Mouse (Mus musculus): ENCODE data around the gene Col25a1.
A peak's percentile ranks its signal among the peaks of the same experiment; 100 is the strongest.

Col25a1 gene

DNA sequence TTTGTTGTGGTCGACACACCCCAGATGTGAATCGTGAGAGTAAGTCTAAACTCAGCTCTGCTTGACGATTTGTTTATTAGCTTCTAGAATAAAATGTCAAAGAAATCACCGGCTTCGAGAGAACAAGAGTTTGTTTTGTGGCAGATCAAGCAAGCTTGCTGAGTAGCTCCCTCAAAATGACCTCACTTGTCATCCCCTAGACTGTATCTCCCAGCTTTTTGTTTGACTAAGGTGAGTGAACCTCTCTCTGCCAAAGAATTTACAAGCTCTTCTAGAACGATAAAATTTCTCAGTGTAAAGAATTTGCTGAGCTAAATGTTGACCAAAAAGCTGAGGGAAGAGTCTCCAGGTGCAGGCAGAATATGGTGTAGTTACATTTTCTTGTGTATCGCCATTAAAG, 125.3 kb downstream of the Col25a1 start:
- no peak for DNase-seq

DNA sequence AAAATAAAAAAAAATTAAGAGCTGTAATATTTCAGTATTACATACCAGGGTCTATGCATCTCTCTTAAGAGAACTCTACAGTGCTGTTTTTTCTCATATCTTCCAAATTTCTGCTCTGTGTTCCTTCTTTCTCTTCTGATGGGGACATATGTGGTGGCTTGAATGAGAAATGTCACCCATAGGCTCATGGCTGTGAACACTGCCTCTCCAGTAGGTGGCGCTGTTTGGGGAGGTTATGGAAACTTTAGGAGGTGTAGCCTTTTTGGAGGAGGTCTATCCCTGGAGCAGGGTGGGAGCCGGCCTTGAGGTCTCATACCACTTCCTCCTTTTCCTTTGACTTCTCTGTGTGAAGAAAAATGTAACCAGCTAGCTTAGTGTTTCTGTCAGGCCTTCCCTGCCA, 128.4 kb downstream of the Col25a1 start:
- DNase-seq, result no peak

DNA sequence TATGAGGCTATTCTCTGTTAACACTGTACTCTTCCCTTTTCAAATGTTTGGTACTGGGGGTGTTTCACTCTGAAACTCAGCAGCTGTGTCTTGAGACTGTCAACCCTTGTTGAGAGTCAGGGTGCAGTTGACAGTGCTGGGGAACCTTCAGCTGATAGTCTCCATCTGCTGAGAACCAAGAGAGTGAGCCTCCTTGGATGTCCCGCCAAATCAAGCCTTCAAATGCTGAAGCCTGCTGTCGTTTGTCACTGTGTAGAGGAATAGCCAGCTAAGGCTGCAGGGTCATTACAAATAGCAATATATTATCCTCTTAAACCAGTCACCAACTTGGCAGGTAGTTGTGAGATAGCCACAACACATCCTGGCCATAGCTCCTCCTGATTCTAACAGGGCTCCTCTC, 129.0 kb downstream of the Col25a1 start:
- no peak for DNase-seq

DNA sequence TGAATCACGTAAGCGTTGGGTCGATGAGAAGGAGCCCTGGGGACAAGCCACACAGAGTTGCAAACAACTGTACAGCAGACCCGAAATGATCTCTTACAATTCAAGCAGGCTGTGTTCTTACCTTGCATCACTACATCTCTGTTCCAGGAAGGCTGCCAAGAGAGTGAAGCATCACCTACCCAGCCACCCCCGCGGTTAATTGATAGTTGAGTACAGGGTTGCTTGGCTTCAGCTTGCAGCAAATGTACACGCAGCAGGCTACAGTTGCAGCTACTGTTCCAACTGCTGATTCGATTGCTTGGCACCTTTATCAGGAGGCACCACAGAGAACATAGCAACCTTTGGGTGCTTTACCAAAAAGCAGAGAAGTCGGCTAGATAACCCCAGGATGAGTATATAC, 133.8 kb downstream of the Col25a1 start:
- no peak for DNase-seq

DNA sequence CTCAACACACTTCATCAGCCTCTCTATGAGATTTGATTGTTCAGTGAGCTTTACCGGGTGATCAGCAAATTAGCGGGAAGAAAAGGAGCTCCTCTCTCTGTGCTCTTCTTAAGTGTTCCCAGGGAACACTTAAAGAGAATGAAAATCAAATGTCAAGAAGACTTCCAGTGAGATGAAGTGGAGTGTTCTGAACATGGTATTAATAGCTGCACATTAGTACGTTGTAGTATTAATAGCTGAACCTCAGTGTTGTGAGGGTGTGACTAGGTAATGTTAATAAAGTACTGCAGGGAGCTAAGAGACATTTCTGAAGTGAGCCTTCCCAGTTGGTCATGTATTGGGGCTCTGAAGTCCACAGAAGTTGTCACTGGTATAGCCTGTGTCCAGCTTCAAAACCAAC, 139.2 kb downstream of the Col25a1 start:
- DNase-seq, result no peak

DNA sequence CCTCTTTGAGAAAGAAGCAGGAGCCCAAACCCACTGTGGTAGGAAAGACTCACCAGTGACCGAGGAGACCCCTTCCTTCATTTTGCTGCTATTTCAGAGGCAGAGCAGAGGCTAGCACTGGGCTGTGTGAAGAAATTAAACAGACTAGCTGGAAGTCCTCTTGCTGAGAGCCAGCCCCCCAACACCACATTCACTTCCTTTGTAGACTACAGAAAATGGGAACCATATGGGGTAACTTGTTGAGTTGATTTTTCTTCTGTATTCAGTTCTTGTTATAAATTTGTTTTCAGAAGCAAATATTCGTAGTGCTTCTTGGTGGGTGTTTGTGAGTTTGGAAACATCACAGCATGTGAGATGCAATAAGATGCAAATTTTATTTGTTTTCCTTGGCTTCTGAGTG, 142.6 kb downstream of the Col25a1 start:
- DNase-seq, result peak; percentile 37

DNA sequence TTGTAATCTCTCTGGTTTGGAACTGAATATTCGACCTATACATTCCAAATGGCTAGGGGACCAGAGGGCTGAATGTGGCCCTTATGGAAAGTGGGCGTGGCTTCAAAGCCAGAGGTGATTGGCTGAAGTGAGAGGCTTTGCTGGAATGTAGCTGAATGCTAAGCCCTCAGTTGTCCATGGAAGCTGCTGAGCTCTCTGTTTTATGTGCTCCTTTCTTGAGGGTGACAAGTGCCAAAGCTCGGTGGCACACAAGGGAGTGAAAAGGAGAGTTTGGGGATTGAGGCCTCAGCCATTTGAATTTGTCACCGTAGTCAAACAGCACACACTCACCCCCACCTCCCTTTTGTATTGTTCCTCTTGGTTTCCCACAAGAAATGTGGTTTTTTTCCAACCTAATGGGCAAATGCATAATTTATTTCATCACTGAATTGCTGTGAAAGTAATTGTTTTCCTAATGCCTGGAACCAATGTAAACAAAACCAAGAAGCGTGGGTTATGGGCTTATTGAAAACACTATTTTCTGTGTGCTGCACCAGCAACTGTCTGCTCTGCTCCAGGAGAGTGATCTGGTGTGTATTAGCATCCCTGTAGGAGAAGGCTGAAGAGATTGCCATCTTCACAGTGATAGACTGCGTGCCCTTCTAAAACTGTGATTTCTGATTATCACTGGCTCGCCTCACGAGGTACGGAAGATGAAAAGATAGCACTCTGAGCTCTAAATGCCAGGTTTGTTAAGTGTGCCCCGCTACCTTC, 147.2 kb downstream of the Col25a1 start:
- DNase-seq, result no peak

DNA sequence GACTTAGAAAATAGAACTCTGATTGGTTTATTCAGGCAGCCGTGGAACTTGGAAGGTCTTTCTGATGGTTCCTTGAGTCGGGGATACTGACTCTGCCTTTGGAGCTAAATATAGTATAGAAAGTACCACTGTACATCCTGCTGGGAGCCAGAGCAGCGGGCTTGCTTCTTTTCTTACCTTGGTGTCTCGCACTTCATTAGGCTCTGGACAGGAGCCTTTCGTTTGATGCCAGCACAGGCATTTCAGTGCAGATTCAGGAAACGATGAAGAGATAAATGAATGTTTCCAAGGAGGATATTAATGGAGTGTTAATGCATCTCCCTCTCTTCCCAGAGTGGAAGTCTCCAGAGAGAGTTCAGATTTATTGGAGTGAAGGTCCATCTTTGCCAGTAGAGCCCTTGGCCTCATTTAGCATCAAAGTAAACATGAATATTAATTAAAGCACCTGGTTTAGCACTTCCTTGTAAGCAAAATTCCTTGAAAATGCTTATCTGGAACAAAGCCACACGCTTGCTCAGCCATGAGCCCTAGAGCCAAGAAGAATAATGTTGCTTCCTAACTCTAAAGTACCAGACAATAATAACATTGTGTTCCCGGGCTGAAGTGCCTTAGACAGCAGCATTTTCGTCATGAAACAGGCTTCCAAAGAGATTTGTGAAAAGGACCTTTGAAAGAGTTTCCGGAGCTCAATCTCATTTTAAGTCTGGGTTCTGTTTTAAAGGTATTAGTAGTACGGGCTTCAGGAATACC, 151.9 kb downstream of the Col25a1 start:
- DNase-seq, result no peak

DNA sequence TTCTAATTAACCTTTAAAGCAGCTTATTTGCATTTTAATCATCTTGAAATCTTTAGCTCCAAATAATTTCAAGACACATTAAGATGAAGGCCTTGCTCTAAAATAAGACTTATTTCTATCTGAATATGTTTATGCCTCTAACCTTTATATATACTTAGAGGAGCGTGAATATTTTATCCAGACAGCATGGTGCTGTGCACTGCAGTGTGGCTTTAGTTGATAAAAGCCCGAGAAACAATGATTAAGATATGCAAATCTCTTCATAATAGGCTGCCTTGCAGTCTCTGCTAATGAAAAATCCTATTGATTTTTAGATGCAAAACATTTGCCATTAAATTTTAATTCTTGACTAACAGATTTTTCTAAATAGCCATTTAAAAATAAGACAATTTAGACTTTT, 156.8 kb downstream of the Col25a1 start:
- no peak for DNase-seq

DNA sequence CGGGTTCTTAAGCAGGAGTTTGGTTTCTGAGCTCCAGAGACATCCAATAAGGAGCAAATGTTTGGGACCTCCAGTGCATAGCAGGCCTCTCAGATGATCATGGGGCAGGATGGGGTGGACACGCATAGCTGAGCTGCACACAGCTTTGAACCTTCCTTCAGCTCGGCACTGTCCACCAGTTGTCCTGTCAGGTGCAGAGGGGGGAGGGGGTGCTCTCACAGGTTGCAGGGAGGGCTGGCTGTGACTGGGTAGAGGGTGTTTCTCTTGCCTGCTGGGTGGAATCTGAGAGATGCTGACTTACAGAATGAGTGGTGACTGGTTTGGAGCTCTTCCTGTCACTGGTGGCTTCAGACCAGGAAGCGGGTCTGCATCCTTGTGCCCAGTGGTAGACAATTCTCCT, 157.5 kb downstream of the Col25a1 start:
- DNase-seq, result no peak

DNA sequence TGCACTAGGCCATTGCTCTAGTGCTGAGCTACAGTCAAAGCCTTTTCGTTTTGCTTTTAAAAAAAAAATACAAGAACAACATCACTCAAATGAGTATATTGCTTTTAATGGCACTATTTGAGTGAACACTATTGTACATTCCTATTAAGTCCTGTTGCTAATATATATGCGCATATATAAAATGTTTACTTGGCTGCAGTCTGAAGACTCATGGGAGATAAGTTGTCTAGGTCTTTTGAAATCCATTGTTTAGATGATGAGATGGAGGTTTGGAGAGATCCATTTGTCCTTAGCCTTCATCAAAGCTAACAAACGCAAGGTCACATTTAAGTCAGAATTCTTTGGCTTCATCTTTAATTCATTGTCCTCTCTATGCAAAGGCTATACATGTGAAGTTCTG, 157.9 kb downstream of the Col25a1 start:
- no peak for DNase-seq

DNA sequence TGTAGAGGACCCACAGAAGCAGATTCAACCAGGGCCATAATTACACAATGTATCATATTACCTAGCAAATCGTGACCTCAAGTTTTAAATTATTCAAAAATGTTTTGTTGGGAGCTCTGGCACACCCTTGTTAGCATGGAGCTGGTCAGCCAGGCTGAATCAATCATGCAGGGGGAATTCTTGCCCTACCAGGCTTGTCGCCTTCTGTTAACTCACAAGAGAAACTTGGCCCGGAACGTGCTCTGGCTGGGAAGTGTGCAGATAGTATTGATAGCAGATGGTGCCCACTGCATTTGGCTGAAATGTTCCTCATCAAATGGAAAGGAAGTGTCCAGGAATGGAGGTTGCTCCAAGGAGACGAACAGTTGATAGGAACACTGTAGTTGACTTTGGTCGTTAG, 158.9 kb downstream of the Col25a1 start:
- peak; percentile 43 for DNase-seq

DNA sequence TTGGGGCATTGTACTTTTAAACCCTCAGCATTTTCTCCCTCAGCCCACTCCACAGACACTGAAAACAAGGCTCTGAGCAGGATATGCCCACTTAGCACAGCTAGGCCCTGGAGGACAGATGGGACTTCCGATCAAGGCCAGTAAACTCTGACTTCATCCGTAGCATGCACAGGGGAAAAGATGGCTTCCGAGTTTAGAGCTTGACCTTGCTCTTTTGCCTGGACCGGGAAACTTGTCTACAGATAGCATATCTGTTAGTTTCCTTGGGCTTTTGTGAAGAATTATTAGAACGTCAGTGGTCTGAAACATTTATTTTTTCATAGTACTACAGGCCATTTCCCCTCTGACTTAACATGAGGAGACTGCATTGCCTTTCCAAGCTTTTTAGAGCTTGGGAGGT, 159.4 kb downstream of the Col25a1 start:
- DNase-seq, result no peak

DNA sequence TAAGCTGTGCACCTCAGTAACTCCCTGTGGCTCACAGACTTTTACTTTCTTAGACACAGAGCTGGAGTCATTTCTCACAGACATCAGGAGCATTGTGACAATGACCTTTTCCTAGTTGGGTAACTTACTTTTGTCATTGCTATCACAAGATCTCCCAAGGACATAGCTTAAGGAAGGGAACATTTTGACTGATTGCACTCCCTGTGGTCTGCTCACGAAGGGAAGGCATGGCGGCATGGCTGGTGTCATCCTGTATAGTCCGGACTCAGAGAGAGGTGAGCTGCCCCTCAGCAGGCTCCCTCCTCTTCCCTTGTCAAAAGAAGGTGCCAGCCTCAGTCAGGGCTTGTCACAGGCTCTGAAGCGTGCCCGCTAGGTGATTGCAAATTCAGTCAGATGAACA, 160.6 kb downstream of the Col25a1 start:
- DNase-seq, result no peak

DNA sequence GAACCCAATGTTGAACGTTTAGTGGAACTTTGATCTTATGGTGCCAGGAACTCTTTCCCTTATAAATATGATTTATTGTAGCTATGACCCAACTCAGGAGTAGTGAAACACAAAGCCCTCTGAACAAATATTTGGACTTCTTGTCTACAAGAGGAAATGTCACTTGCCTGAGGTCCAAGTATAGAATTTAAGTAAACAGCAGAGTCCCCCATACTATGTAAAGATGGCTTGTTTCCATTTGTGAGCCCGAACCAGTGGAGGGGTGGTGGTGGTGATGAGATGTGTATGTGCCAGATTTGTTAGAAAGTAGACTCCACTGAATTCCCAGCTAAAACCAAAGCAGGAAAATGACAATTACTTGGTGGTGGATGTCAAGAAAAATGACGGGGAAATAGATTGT, 169.2 kb downstream of the Col25a1 start:
- DNase-seq, result no peak

DNA sequence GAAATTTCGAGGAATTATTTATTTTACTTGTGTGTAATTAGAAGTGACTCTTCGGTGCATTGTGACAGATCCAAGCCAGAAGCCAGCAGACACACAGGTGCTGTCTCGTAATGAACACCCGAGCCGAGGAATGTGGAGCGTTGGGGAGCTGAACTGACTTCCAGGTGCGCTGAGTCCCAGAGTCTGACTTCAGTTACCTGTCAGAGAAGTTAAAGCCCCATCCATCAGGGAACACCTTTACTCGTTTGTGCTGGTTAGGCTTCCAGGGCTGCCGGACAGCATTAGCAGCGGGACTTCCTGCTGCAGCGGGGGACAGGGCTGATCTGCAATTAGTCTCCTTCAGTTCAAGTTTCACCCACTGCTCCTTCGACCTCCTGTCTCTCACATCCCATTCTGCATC, 172.3 kb downstream of the Col25a1 start:
- peak; percentile 34 for DNase-seq

DNA sequence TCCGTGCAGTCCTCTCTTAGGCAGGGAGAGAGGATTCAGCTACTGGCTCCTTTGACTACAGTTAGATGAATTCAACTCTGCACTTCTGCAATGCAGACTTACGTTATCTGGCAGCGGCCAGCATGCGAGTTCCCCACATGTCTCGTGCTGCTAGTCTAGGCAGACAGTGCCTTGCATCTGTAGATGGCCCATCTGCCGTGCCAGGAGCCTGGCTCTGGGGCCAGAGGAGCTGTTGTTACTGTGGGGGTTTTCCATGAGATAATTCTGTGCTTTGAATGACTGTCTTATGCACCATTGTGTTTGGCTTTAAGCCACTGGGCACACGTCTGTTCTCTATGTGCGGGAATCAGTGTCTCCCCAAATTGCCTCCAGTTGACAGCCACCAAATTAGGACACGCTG, 173.5 kb downstream of the Col25a1 start:
- DNase-seq, result no peak

DNA sequence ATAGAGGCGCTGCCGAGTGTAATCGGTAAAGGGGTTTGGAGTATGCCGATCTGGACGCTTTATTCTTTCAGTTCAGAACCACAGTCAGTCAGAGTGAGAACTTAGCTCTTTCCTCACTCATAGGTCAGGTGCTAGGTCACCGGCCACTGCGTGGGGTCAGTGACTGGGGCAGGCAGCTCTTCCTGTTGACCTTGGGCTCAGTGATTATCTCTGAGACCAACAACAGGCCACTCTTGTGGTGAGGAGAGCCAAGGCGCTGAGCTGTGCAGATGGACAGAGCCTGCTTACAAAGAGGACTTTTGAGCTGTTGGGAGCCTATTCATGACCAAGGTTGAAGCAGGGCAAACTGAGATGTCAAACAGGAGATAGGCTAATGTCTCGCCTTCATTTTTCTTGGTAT, 174.4 kb downstream of the Col25a1 start:
- DNase-seq, result peak; percentile 31

DNA sequence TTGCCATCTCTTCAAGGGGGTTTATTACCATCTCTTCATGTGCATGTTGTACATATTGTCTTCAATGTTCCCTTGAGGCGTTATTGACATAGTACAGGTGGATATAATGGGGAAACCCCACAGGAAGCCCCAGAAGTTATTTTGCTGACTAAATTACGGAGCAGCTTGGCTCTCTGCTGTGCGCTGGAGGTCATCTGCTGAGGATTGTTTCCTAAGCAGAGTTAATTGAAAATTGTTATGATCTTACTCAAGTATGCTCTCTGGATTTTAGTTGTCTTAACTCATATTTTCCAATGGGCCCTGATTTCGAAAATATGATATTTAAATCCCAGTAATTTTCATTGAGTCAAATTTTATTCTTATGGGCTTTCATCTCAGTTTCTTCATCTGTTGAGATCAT, 178.0 kb downstream of the Col25a1 start:
- DNase-seq, result no peak

DNA sequence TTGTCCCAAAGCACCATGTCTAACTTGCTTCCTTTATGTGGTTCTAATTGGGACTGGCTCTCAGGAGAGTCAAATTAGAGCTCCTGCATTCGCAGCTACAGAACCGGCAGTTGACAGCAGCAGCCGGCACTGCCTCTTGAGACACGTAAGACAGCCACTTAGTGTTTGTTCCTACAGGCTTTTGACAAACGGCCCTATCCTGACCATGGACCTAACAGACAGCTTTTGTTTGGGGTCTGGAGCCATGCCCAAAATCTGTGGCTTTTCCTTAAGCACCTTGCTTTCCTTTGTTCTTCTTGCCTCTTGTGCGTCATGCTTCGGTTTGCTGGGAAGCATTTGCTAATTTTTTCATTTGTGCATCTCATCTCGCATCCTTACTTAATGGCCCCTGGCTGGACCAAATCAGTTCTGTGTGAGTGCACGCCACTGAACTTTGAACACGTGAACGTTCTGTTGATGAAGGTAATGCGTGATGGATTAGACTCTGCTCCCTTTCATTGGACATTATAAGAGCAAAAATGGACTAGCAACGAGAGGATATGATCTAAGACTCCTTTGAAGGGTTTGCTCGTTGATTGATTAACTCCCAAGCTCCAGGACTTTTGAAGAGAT, 179.5 kb downstream of the Col25a1 start:
- DNase-seq, result peak; percentile 50

DNA sequence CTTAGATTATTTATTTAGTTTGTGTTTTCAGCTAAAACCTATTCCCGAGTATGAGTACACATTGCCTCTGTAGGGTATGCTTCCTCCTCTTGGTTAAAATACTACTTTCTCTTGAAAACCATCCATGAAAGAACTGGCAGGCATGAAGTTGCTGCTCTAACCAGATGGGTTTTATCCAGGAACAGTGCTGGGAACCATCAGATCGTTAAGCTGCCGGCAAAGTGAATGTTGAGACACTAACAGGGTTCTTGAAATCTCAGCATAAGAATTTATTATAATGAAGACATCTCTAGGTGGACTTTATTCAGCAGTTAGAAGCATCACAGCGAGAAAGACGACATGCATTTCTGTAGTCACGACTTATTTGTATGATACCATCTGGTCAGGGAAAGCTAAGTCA, 181.9 kb downstream of the Col25a1 start:
- DNase-seq, result no peak

DNA sequence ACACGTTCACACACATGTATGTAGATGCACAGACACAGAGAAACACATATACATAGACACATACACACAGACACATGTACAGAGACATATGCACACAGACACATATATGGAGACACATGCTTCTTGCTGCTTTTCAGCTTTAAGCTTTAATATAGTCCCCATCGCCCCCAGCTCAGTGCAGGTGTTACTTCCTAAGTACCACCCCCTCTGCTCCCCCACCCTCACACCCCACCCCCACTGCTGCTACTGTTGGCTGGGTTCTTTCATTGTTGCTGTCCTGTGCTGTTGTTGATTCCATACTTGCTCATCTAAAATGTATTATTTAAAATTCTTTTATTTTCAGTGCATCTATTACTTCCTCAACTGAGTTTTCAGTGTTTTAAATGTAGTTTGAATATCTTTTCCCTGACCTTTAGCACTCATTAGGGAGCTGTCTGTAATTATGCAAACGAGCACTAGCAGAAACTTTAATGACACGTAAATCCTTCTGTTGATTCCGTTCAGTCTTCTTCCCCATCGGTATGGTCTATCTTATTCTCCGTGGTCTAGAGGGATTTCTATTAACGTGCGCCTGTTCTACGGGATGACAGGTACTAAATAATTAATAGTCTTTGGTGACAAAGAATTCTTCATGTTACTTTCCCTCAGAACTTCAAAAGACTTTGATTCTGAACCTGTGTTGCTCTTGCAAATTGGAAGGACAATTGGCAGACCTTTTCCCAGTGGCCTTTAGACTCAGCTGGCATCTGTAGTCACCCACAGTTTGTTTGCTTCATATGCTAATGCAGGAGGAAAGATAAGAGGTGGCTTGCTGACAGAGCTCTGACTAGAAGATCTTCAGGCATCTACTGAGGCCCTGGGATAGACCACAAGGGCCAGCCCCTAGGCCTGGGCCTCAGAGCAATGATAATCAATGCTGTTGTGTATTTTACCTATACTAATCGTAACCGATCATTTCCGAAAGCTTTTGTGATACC, 196.0 kb downstream of the Col25a1 start:
- no peak for DNase-seq

DNA sequence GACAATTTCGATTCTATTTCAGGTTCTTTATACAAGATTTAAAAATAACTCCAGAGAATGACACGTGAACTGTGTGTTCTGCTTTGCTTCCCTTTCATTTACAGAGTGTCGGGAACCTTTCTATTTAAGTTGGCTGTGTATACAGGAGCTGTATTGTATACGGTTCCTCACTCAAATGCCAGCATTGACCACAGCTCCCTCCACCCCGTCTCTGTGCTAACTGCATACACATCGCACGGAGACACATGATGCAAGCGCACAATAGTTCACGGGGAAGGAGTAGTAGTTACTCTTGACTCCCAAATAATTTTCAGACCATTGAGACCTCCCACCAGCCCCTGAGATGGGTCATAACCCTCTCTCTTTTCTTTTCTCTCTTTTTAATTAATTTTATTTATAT, 197.6 kb downstream of the Col25a1 start:
- no peak for DNase-seq
